Mouse (Mus musculus): ENCODE results near the gene Xylt1. TPM values are rescaled to one million over a fixed set of nuclear protein-coding genes. Genes with fewer than 3 reads are reported as not detected.
A peak's percentile ranks its signal among the peaks of the same experiment; 100 is the strongest.

The Xylt1 gene
- polyA plus RNA-seq, 1 experiment from 2014 or later, result 0.52 TPM

- H3K4me2 ChIP-seq (replicated peaks; ENCODE audit: low read depth), result no peak overlapping the region
- no peak overlapping the region for H3K27ac ChIP-seq (ENCODE audit: low read depth, low read length)
- no peaks in the 10 kb centered on the region for H3K4me1 ChIP-seq (replicated peaks; ENCODE audit: control insufficient read depth, insufficient read depth, low read length)
- 68% methylated on average over 8 of the region's 8 CpGs for WGBS
- H3K9ac ChIP-seq (ENCODE audit: low read depth, low read length), result no peak overlapping the region
- no peak overlapping the region for H3K4me3 ChIP-seq (ENCODE audit: low read depth, low read length)
- H3K9me3 ChIP-seq (ENCODE audit: control insufficient read depth), result no peaks in the 10 kb centered on the region
- no peaks in the 10 kb centered on the region for H3K36me3 ChIP-seq (ENCODE audit: control insufficient read depth, insufficient read depth)
- ATAC-seq, result no peak
- H3K27me3 ChIP-seq (replicated peaks; ENCODE audit: control insufficient read depth, insufficient read depth, low read length), result no peaks in the 10 kb centered on the region
- no peak for TF ChIP-seq CTCF (IDR thresholded peaks at IDR 0.05; ENCODE audit: low read depth)
These were observed 127.3 kb downstream of the Xylt1 start for GRCm38 (mm10) chr7:117508090-117508489.

GRCm38 (mm10) chr7:117510113-117510512 is 129.3 kb downstream of the Xylt1 start:
- H3K27ac ChIP-seq (ENCODE audit: low read depth, low read length), result no peak overlapping the region
- TF ChIP-seq CTCF (IDR thresholded peaks at IDR 0.05; ENCODE audit: low read depth), result no peak
- 100% methylated on average over 2 of the region's 2 CpGs for WGBS
- no peaks in the 10 kb centered on the region for H3K4me1 ChIP-seq (replicated peaks; ENCODE audit: control insufficient read depth, insufficient read depth, low read length)
- no peaks in the 10 kb centered on the region for H3K9me3 ChIP-seq (ENCODE audit: control insufficient read depth)
- no peaks in the 10 kb centered on the region for H3K36me3 ChIP-seq (ENCODE audit: control insufficient read depth, insufficient read depth)
- H3K4me3 ChIP-seq (ENCODE audit: low read depth, low read length), result no peak overlapping the region
- no peak overlapping the region for H3K4me2 ChIP-seq (replicated peaks; ENCODE audit: low read depth)
- H3K27me3 ChIP-seq (replicated peaks; ENCODE audit: control insufficient read depth, insufficient read depth, low read length), result no peaks in the 10 kb centered on the region
- ATAC-seq, result no peak
- no peak overlapping the region for H3K9ac ChIP-seq (ENCODE audit: low read depth, low read length)

GRCm38 (mm10) chr7:117512301-117512700 is 131.5 kb downstream of the Xylt1 start:
- Histone ChIP-seq H3K4me2 (replicated peaks; ENCODE audit: low read depth) (no peak overlapping the region), H3K9ac (ENCODE audit: low read depth, low read length) (no peak overlapping the region), H3K36me3 (ENCODE audit: control insufficient read depth, insufficient read depth) (no peaks in the 10 kb centered on the region), H3K4me3 (ENCODE audit: low read depth, low read length) (no peak overlapping the region), H3K4me1 (replicated peaks; ENCODE audit: control insufficient read depth, insufficient read depth, low read length) (no peaks in the 10 kb centered on the region), H3K27ac (ENCODE audit: low read depth, low read length) (no peak overlapping the region), H3K27me3 (replicated peaks; ENCODE audit: control insufficient read depth, insufficient read depth, low read length) (no peaks in the 10 kb centered on the region), H3K9me3 (ENCODE audit: control insufficient read depth) (no peaks in the 10 kb centered on the region)
- TF ChIP-seq CTCF (IDR thresholded peaks at IDR 0.05; ENCODE audit: low read depth), result no peak
- WGBS, result 82% methylated on average over 2 of the region's 2 CpGs
- ATAC-seq, result no peak

GRCm38 (mm10) chr7:117515794-117516193 is 135.0 kb downstream of the Xylt1 start:
- H3K27me3 ChIP-seq (replicated peaks; ENCODE audit: control insufficient read depth, insufficient read depth, low read length), result no peaks in the 10 kb centered on the region
- H3K9ac ChIP-seq (ENCODE audit: low read depth, low read length), result no peak overlapping the region
- H3K4me3 ChIP-seq (ENCODE audit: low read depth, low read length), result no peak overlapping the region
- no peak for ATAC-seq
- no peaks in the 10 kb centered on the region for H3K9me3 ChIP-seq (ENCODE audit: control insufficient read depth)
- no peak for TF ChIP-seq CTCF (IDR thresholded peaks at IDR 0.05; ENCODE audit: low read depth)
- no peak overlapping the region for H3K27ac ChIP-seq (ENCODE audit: low read depth, low read length)
- H3K36me3 ChIP-seq (ENCODE audit: control insufficient read depth, insufficient read depth), result no peaks in the 10 kb centered on the region
- 67% methylated on average over 1 of the region's 1 CpGs for WGBS
- no peak overlapping the region for H3K4me2 ChIP-seq (replicated peaks; ENCODE audit: low read depth)
- no peaks in the 10 kb centered on the region for H3K4me1 ChIP-seq (replicated peaks; ENCODE audit: control insufficient read depth, insufficient read depth, low read length)

GRCm38 (mm10) chr7:117516896-117517295 is 136.1 kb downstream of the Xylt1 start:
- 16% methylated on average over 4 of the region's 4 CpGs for WGBS
- H3K27me3 ChIP-seq (replicated peaks; ENCODE audit: control insufficient read depth, insufficient read depth, low read length), result no peaks in the 10 kb centered on the region
- H3K9me3 ChIP-seq (ENCODE audit: control insufficient read depth), result no peaks in the 10 kb centered on the region
- H3K4me2 ChIP-seq (replicated peaks; ENCODE audit: low read depth), result no peak overlapping the region
- no peak overlapping the region for H3K4me3 ChIP-seq (ENCODE audit: low read depth, low read length)
- H3K4me1 ChIP-seq (replicated peaks; ENCODE audit: control insufficient read depth, insufficient read depth, low read length), result no peaks in the 10 kb centered on the region
- no peak for TF ChIP-seq CTCF (IDR thresholded peaks at IDR 0.05; ENCODE audit: low read depth)
- no peaks in the 10 kb centered on the region for H3K36me3 ChIP-seq (ENCODE audit: control insufficient read depth, insufficient read depth)
- H3K9ac ChIP-seq (ENCODE audit: low read depth, low read length), result no peak overlapping the region
- H3K27ac ChIP-seq (ENCODE audit: low read depth, low read length), result no peak overlapping the region
- peak; percentile 92 for ATAC-seq

- Histone ChIP-seq H3K4me1 (replicated peaks; ENCODE audit: control insufficient read depth, insufficient read depth, low read length) (no peaks in the 10 kb centered on the region), H3K4me3 (ENCODE audit: low read depth, low read length) (no peak overlapping the region), H3K27ac (ENCODE audit: low read depth, low read length) (no peak overlapping the region), H3K36me3 (ENCODE audit: control insufficient read depth, insufficient read depth) (no peaks in the 10 kb centered on the region), H3K9ac (ENCODE audit: low read depth, low read length) (no peak overlapping the region), H3K9me3 (ENCODE audit: control insufficient read depth) (no peaks in the 10 kb centered on the region), H3K4me2 (replicated peaks; ENCODE audit: low read depth) (no peak overlapping the region), H3K27me3 (replicated peaks; ENCODE audit: control insufficient read depth, insufficient read depth, low read length) (no peaks in the 10 kb centered on the region)
- TF ChIP-seq CTCF (IDR thresholded peaks at IDR 0.05; ENCODE audit: low read depth), result no peak
- no peak for ATAC-seq
These were observed 140.6 kb downstream of the Xylt1 start for GRCm38 (mm10) chr7:117521369-117521768.

GRCm38 (mm10) chr7:117522092-117522635 is 141.4 kb downstream of the Xylt1 start:
- no peak for TF ChIP-seq CTCF (IDR thresholded peaks at IDR 0.05; ENCODE audit: low read depth)
- no peak for ATAC-seq
- no peaks in the 10 kb centered on the region for H3K36me3 ChIP-seq (ENCODE audit: control insufficient read depth, insufficient read depth)
- H3K4me3 ChIP-seq (ENCODE audit: low read depth, low read length), result no peak overlapping the region
- H3K27ac ChIP-seq (ENCODE audit: low read depth, low read length), result no peak overlapping the region
- WGBS, result 66% methylated on average over 4 of the region's 4 CpGs
- no peaks in the 10 kb centered on the region for H3K9me3 ChIP-seq (ENCODE audit: control insufficient read depth)
- no peak overlapping the region for H3K4me2 ChIP-seq (replicated peaks; ENCODE audit: low read depth)
- no peak overlapping the region for H3K9ac ChIP-seq (ENCODE audit: low read depth, low read length)
- no peaks in the 10 kb centered on the region for H3K27me3 ChIP-seq (replicated peaks; ENCODE audit: control insufficient read depth, insufficient read depth, low read length)
- H3K4me1 ChIP-seq (replicated peaks; ENCODE audit: control insufficient read depth, insufficient read depth, low read length), result no peaks in the 10 kb centered on the region

Measured in intestine, postnatal 0 days (tissue).